Mouse (Mus musculus) neural tube, embryonic 14.5 days (tissue): Measurements from ENCODE around the gene Slc41a1. TPM values are rescaled to one million over a fixed set of nuclear protein-coding genes. Genes with fewer than 3 reads are reported as not detected.

Experiments
- ATAC-seq: fragments of 200-750 bp; cut with Nextera tagmentation; 2 replicates; pipeline ENCODE4 v1.8.0; 2017; ENCODE audit warnings: low read depth, mild to moderate bottlenecking, moderate TSS enrichment, moderate library complexity
- H3K27ac ChIP-seq: fragments of 300-500 bp; sonication (generic); 2 replicates; pipeline ENCODE4 v1.5.1; 2014; ENCODE audit warnings: low read depth, mild to moderate bottlenecking, control low read depth, low read length, moderate library complexity, mixed read lengths
- H3K27me3 ChIP-seq: fragments of 300-500 bp; sonication (generic); 2 replicates; pipeline ENCODE4 v1.6.1; 2014; ENCODE audit warnings: low read length; ENCODE audit not compliant: control insufficient read depth, insufficient read depth
- H3K36me3 ChIP-seq: fragments of 300-500 bp; sonication (generic); 2 replicates; pipeline ENCODE4 v1.6.1; 2014; ENCODE audit warnings: low read length, mixed read lengths; ENCODE audit not compliant: control insufficient read depth, insufficient read depth
- H3K4me1 ChIP-seq: fragments of 300-500 bp; sonication (generic); 2 replicates; pipeline ENCODE4 v1.6.1; 2014; ENCODE audit warnings: low read length; ENCODE audit not compliant: control insufficient read depth, insufficient read depth
- H3K4me2 ChIP-seq: fragments of 300-500 bp; sonication (generic); 2 replicates; pipeline ENCODE4 v1.6.1; 2014; ENCODE audit warnings: mild to moderate bottlenecking, low read depth, low read length, control low read depth
- H3K4me3 ChIP-seq: fragments of 300-500 bp; sonication (generic); 2 replicates; pipeline ENCODE4 v1.5.1; 2014; ENCODE audit warnings: low read depth, low read length, control low read depth, mixed read lengths
- H3K9ac ChIP-seq: fragments of 300-500 bp; sonication (generic); replicated peaks from 2 replicates; pipeline ENCODE4 v1.6.1; 2014; ENCODE audit warnings: low read depth, mild to moderate bottlenecking, control low read depth, low read length, mixed read lengths
- H3K9me3 ChIP-seq: fragments of 300-500 bp; sonication (generic); 2 replicates; pipeline ENCODE4 v1.6.1; 2016; ENCODE audit warnings: low read length; ENCODE audit not compliant: control insufficient read depth
- WGBS: fragments of 180-500 bp; shearing (Covaris S2); extraction: QIAGEN DNeasy Blood & Tissue Kit; methylation state at CpG from one replicate; pipeline ENCODE4 v1.1.7; 2014; 5-methylcytosine and 5-hydroxymethylcytosine counted together
- polyA plus RNA-seq: library from polyadenylated mRNA; unstranded; fragments of >200 nt; fragmentation: Nextera tagmentation; extraction: Ambion mirVana; gene quantifications from 2 replicates; pipeline ENCODE4 v1.2.1, GENCODE M21; 2014

Gene Slc41a1
- 7.8 and 15.7 TPM in 2 replicates for polyA plus RNA-seq

- H3K36me3 ChIP-seq = no peaks in the 10 kb centered on the region
- peak within 1 kb of the TSS; percentile 87 for H3K4me2 ChIP-seq
- H3K9ac ChIP-seq = peak within 1 kb of the TSS; percentile 71
- H3K27me3 ChIP-seq = no peaks in the 10 kb centered on the region
- peak within 1 kb of the TSS; percentile 78 for H3K27ac ChIP-seq
- peak; percentile 69 for ATAC-seq
- peak within 1 kb of the TSS; percentile 58 for H3K4me3 ChIP-seq
- 3% methylated on average over 25 of the region's 25 CpGs for WGBS
- no peaks in the 10 kb centered on the region for H3K9me3 ChIP-seq
- peaks cover 19% of the 10 kb centered on the region for H3K4me1 ChIP-seq
These were observed at the start of gene Slc41a1 for GRCm38 (mm10) chr1:131827207-131827786. Gene Slc41a1 (plus strand): TSS chr1:131827493.

GRCm38 (mm10) chr1:131794591-131794990, 32.7 kb upstream of the Slc41a1 start:
- H3K4me2 ChIP-seq = no peak overlapping the region
- no peaks in the 10 kb centered on the region for H3K27me3 ChIP-seq
- H3K4me3 ChIP-seq = no peak overlapping the region
- no peaks in the 10 kb centered on the region for H3K36me3 ChIP-seq
- no peaks in the 10 kb centered on the region for H3K4me1 ChIP-seq
- H3K27ac ChIP-seq = no peak overlapping the region
- WGBS = 22% methylated on average over 3 of the region's 3 CpGs
- ATAC-seq = no peak
- no peaks in the 10 kb centered on the region for H3K9me3 ChIP-seq
- H3K9ac ChIP-seq = no peak overlapping the region

- no peak overlapping the region for H3K9ac ChIP-seq
- no peak for ATAC-seq
- H3K9me3 ChIP-seq = no peaks in the 10 kb centered on the region
- H3K4me3 ChIP-seq = no peak overlapping the region
- no peaks in the 10 kb centered on the region for H3K27me3 ChIP-seq
- WGBS = 88% methylated on average over 3 of the region's 3 CpGs
- H3K27ac ChIP-seq = no peak overlapping the region
- no peaks in the 10 kb centered on the region for H3K36me3 ChIP-seq
- no peak overlapping the region for H3K4me2 ChIP-seq
- no peaks in the 10 kb centered on the region for H3K4me1 ChIP-seq
These were observed 32.1 kb upstream of the Slc41a1 start for GRCm38 (mm10) chr1:131795171-131795570.

- ATAC-seq = no peak
- Histone ChIP-seq H3K9me3 (no peaks in the 10 kb centered on the region), H3K4me3 (0 out of 2 replicates have a peak within 1 kb of the TSS, but pooled peaks have one; percentile 9), H3K27ac (no peak within 1 kb of the TSS), H3K4me1 (no peaks in the 10 kb centered on the region), H3K27me3 (no peaks in the 10 kb centered on the region), H3K36me3 (no peaks in the 10 kb centered on the region), H3K9ac (0 out of 2 replicates have a peak within 1 kb of the TSS, but pooled peaks have one; percentile 11), H3K4me2 (peak within 1 kb of the TSS; percentile 40)
- WGBS = 5% methylated on average over 26 of the region's 26 CpGs
These were observed 29.9 kb upstream of the Slc41a1 start, which contains the start of gene Pm20d1 for GRCm38 (mm10) chr1:131797202-131797909. Gene Pm20d1 (plus strand): TSS chr1:131797381.

GRCm38 (mm10) chr1:131800001-131800400, 27.3 kb upstream of the Slc41a1 start:
- H3K36me3 ChIP-seq = no peaks in the 10 kb centered on the region
- H3K4me1 ChIP-seq = no peaks in the 10 kb centered on the region
- H3K4me3 ChIP-seq = no peak overlapping the region
- no peaks in the 10 kb centered on the region for H3K9me3 ChIP-seq
- H3K4me2 ChIP-seq = no peak overlapping the region
- H3K9ac ChIP-seq = no peak overlapping the region
- no peak overlapping the region for H3K27ac ChIP-seq
- WGBS = 38% methylated on average over 1 of the region's 1 CpGs
- no peak for ATAC-seq
- no peaks in the 10 kb centered on the region for H3K27me3 ChIP-seq

GRCm38 (mm10) chr1:131801071-131801470, 26.2 kb upstream of the Slc41a1 start:
- Histone ChIP-seq H3K9ac (no peak overlapping the region), H3K9me3 (no peaks in the 10 kb centered on the region), H3K4me1 (no peaks in the 10 kb centered on the region), H3K4me3 (no peak overlapping the region), H3K27ac (no peak overlapping the region), H3K27me3 (no peaks in the 10 kb centered on the region), H3K36me3 (no peaks in the 10 kb centered on the region), H3K4me2 (no peak overlapping the region)
- no peak for ATAC-seq
- WGBS = 94% methylated on average over 8 of the region's 8 CpGs

- Histone ChIP-seq H3K27ac (no peak overlapping the region), H3K9ac (no peak overlapping the region), H3K4me2 (no peak overlapping the region), H3K9me3 (no peaks in the 10 kb centered on the region), H3K4me3 (no peak overlapping the region), H3K27me3 (no peaks in the 10 kb centered on the region), H3K36me3 (no peaks in the 10 kb centered on the region), H3K4me1 (no peaks in the 10 kb centered on the region)
- no peak for ATAC-seq
- 91% methylated on average over 5 of the region's 5 CpGs for WGBS
These were observed 24.6 kb upstream of the Slc41a1 start for GRCm38 (mm10) chr1:131802652-131803051.

GRCm38 (mm10) chr1:131804166-131804565, 23.1 kb upstream of the Slc41a1 start:
- Histone ChIP-seq H3K4me3 (no peak overlapping the region), H3K4me1 (no peaks in the 10 kb centered on the region), H3K27ac (no peak overlapping the region), H3K27me3 (no peaks in the 10 kb centered on the region), H3K9ac (no peak overlapping the region), H3K36me3 (no peaks in the 10 kb centered on the region), H3K4me2 (no peak overlapping the region), H3K9me3 (no peaks in the 10 kb centered on the region)
- WGBS = 98% methylated on average over 3 of the region's 3 CpGs
- ATAC-seq = no peak

- Histone ChIP-seq H3K9ac (no peak overlapping the region), H3K36me3 (no peaks in the 10 kb centered on the region), H3K9me3 (no peaks in the 10 kb centered on the region), H3K27ac (no peak overlapping the region), H3K4me2 (no peak overlapping the region), H3K4me1 (no peaks in the 10 kb centered on the region), H3K4me3 (no peak overlapping the region), H3K27me3 (no peaks in the 10 kb centered on the region)
- 75% methylated on average over 1 of the region's 1 CpGs for WGBS
- no peak for ATAC-seq
These were observed 18.3 kb upstream of the Slc41a1 start for GRCm38 (mm10) chr1:131808986-131809385.
